Mouse (Mus musculus) cerebellum, adult 9-11 months (tissue): Measurements from ENCODE around the gene Tet2.

Source experiments
- DNase-seq: peaks from one replicate; pipeline ENCODE4 v3.0.0; 2022

Gene Tet2

DNA sequence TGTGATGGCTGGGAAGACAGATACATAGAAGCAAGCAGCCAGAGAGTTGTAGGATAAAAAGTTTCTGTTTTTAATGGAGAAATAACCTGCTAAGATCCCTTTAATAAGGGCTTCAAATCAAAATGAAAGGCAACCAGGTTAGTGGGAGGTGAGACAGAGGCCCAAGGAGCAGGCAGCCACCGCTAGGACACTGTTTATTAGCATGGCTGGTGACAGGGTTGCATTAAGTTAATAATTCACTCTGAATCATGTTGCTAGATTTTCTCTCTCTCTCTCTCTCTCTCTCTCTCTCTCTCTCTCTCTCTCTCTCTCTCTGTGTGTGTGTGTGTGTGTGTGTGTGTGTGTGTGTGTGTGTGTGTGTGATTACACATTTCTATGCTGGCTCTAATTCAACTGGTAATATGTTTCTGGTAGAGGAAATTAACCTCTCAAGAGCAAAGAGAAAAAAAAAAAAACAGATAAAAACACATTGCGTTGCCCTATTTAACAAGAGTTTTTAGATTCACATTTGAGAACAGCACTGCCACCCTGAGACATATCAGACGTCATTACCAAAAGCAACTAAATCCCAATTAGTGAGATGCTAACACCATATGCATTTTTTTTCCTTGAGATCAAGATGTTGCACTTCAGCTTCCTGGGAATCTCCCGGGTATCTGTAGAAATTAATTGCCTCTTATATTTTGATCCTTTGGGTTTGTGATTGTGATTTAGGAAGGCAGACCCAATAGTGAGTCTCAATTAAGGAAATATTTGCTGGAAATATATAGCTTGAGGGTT, 115.4 kb downstream of the Tet2 start:
- DNase-seq: no peak

DNA sequence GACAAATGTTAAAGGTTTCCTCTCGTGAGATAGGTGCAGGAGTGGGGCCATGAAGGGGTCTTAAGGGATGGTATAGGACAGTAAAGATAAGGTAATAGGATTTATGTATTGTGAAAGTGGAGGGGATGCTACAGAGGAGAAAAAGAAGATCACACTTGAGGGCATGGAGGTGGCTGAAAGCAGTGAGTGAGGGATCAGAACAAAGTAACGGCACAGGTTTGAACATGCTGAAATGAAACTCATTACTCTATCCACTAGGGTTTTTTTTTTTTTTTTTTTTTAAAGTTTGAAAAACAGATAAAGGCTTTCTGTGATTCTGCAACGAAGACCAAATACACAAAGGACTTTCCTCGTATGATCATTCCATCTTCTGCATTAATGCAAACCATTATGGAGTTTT, 116.9 kb downstream of the Tet2 start:
- DNase-seq: no peak

DNA sequence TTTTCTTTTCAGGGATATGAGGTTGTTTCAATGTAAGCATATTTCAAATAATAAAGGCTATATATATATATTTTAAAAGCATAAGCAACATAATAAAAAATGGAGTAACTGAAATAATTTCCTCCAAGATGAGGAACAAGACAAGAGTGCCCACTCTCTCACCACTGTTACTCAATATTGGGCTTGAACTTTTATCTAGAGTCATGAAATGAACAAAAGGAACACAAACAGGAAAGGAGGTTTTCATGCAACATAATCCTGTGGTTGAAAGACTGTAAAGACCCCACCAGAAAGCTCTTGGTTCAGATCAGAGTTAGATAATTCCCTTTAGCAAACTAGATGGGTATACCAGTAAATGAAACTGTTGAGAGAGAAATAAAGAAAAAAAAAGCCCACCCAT, 121.9 kb downstream of the Tet2 start:
- no peak for DNase-seq

DNA sequence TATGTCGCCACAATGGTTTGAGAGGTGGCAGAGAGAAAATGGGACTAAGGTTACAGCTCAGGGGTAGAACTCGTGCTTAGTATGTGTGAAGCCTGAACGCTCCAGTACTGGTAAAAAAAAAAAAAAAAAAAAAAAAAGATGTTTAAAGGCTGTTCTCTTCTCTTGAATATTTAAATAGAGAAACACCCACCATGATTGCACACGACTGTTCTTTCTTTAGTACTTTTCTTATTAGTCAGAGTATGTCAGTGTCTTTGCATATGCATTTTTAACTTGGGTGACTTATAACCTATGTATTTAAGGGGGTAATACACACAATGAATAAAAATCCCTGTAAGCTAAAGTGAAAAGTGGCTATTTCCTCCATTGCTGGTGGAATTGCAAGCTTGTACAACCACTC, 130.2 kb downstream of the Tet2 start:
- DNase-seq: no peak
